Mouse (Mus musculus): Measurements from ENCODE around the gene 1600002K03Rik. TPM values are rescaled to one million over a fixed set of nuclear protein-coding genes. Genes with fewer than 3 reads are reported as not detected.
"Not testable (repeated sequence)": the region's sequence is repeated elsewhere in the genome, so short reads cannot be mapped to it uniquely, and the experiment has no call there.

The 1600002K03Rik gene
- total and polyA plus RNA-seq, 2 experiments = 5.1 to 10.0 TPM

DNA sequence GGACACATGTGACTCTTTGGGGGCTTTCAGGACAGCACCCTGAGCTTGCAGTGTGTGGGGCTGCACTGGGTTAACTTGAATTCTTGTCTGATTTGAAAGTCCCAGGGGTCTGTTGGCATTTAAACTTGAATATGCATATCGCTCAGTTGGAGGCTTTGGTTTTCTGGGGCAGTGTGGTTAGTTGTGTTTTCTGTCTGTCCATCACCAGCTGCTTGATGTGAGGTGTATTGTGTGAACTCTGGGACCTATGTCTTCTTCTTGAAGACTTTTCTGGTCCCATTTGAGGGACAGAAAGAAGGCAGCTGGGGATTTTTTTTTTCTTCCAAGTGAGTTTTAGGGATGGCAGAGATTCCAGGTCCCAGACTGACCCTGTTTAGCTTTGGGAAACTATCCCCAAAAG, 34.5 kb downstream of the 1600002K03Rik start:
- WGBS = 83% methylated on average over 1 of the region's 1 CpGs
- Histone ChIP-seq H3K79me2 (ENCODE audit: control insufficient read depth, insufficient read depth, low read length) (no peaks in the 10 kb centered on the region), H3K27ac (replicated peaks; ENCODE audit: insufficient read depth, low read depth, low read length) (no peak overlapping the region), H3K4me3 (ENCODE audit: insufficient read depth, low read depth, low read length) (no peak overlapping the region), H3K27me3 (ENCODE audit: control insufficient read depth, insufficient read depth, low read length) (no peaks in the 10 kb centered on the region), H3K36me3 (ENCODE audit: control insufficient read depth, insufficient read depth, low read length) (no peaks in the 10 kb centered on the region), H3K9ac (ENCODE audit: low read depth, low read length) (no peak overlapping the region), H3K4me1 (ENCODE audit: control insufficient read depth, insufficient read depth, low read length) (no peaks in the 10 kb centered on the region)
- TF ChIP-seq POLR2A (IDR thresholded peaks at IDR 0.05; ENCODE audit: extremely low read depth, insufficient read depth, low read length) = no peak
- no peak for TF ChIP-seq CTCF (IDR thresholded peaks at IDR 0.05; ENCODE audit: low read depth, low read length)
- DNase-seq (ENCODE audit: extremely low read depth, low read depth, low spot score) = no peak

- H3K27ac ChIP-seq (replicated peaks; ENCODE audit: insufficient read depth, low read depth, low read length) = no peak overlapping the region
- no peak overlapping the region for H3K4me3 ChIP-seq (ENCODE audit: insufficient read depth, low read depth, low read length)
- no peaks in the 10 kb centered on the region for H3K27me3 ChIP-seq (ENCODE audit: control insufficient read depth, insufficient read depth, low read length)
- TF ChIP-seq CTCF (IDR thresholded peaks at IDR 0.05; ENCODE audit: low read depth, low read length) = no peak
- no peak for TF ChIP-seq POLR2A (IDR thresholded peaks at IDR 0.05; ENCODE audit: extremely low read depth, insufficient read depth, low read length)
- H3K9ac ChIP-seq (ENCODE audit: low read depth, low read length) = no peak overlapping the region
- H3K79me2 ChIP-seq (ENCODE audit: control insufficient read depth, insufficient read depth, low read length) = no peaks in the 10 kb centered on the region
- no peaks in the 10 kb centered on the region for H3K36me3 ChIP-seq (ENCODE audit: control insufficient read depth, insufficient read depth, low read length)
- no peak for DNase-seq (ENCODE audit: extremely low read depth, low read depth, low spot score)
- 84% methylated on average over 10 of the region's 10 CpGs for WGBS
- no peaks in the 10 kb centered on the region for H3K4me1 ChIP-seq (ENCODE audit: control insufficient read depth, insufficient read depth, low read length)
Measured at GRCm38 (mm10) chr10:80207676-80208075, 34.9 kb downstream of the 1600002K03Rik start.

GRCm38 (mm10) chr10:80208248-80208647, 35.5 kb downstream of the 1600002K03Rik start:
- TF ChIP-seq POLR2A (IDR thresholded peaks at IDR 0.05; ENCODE audit: extremely low read depth, insufficient read depth, low read length) = no peak
- TF ChIP-seq CTCF (IDR thresholded peaks at IDR 0.05; ENCODE audit: low read depth, low read length) = no peak
- no peak overlapping the region for H3K27ac ChIP-seq (replicated peaks; ENCODE audit: insufficient read depth, low read depth, low read length)
- no peak overlapping the region for H3K9ac ChIP-seq (ENCODE audit: low read depth, low read length)
- H3K79me2 ChIP-seq (ENCODE audit: control insufficient read depth, insufficient read depth, low read length) = no peaks in the 10 kb centered on the region
- H3K4me3 ChIP-seq (ENCODE audit: insufficient read depth, low read depth, low read length) = no peak overlapping the region
- H3K4me1 ChIP-seq (ENCODE audit: control insufficient read depth, insufficient read depth, low read length) = no peaks in the 10 kb centered on the region
- WGBS = 89% methylated on average over 4 of the region's 4 CpGs
- H3K27me3 ChIP-seq (ENCODE audit: control insufficient read depth, insufficient read depth, low read length) = no peaks in the 10 kb centered on the region
- no peak for DNase-seq (ENCODE audit: extremely low read depth, low read depth, low spot score)
- H3K36me3 ChIP-seq (ENCODE audit: control insufficient read depth, insufficient read depth, low read length) = no peaks in the 10 kb centered on the region

- Histone ChIP-seq H3K36me3 (ENCODE audit: control insufficient read depth, insufficient read depth, low read length) (no peaks in the 10 kb centered on the region), H3K4me3 (ENCODE audit: insufficient read depth, low read depth, low read length) (no peak overlapping the region), H3K27ac (replicated peaks; ENCODE audit: insufficient read depth, low read depth, low read length) (no peak overlapping the region), H3K9ac (ENCODE audit: low read depth, low read length) (no peak overlapping the region), H3K4me1 (ENCODE audit: control insufficient read depth, insufficient read depth, low read length) (no peaks in the 10 kb centered on the region), H3K27me3 (ENCODE audit: control insufficient read depth, insufficient read depth, low read length) (no peaks in the 10 kb centered on the region), H3K79me2 (ENCODE audit: control insufficient read depth, insufficient read depth, low read length) (no peaks in the 10 kb centered on the region)
- 53% methylated on average over 24 of the region's 24 CpGs for WGBS
- TF ChIP-seq POLR2A (IDR thresholded peaks at IDR 0.05; ENCODE audit: extremely low read depth, insufficient read depth, low read length) (no peak), CTCF (IDR thresholded peaks at IDR 0.05; ENCODE audit: low read depth, low read length) (no peak)
- DNase-seq (ENCODE audit: extremely low read depth, low read depth, low spot score) = no peak
Measured at GRCm38 (mm10) chr10:80208841-80209371, 36.2 kb downstream of the 1600002K03Rik start.

GRCm38 (mm10) chr10:80211547-80212103, 38.9 kb downstream of the 1600002K03Rik start:
- not testable (repeated sequence) for H3K79me2 ChIP-seq (ENCODE audit: control insufficient read depth, insufficient read depth, low read length); H3K36me3 ChIP-seq (ENCODE audit: control insufficient read depth, insufficient read depth, low read length); H3K9ac ChIP-seq (ENCODE audit: low read depth, low read length); H3K27me3 ChIP-seq (ENCODE audit: control insufficient read depth, insufficient read depth, low read length); DNase-seq (ENCODE audit: extremely low read depth, low read depth, low spot score); H3K4me3 ChIP-seq (ENCODE audit: insufficient read depth, low read depth, low read length); H3K4me1 ChIP-seq (ENCODE audit: control insufficient read depth, insufficient read depth, low read length); H3K27ac ChIP-seq (replicated peaks; ENCODE audit: insufficient read depth, low read depth, low read length)
- WGBS = 84% methylated on average over 7 of the region's 7 CpGs

DNA sequence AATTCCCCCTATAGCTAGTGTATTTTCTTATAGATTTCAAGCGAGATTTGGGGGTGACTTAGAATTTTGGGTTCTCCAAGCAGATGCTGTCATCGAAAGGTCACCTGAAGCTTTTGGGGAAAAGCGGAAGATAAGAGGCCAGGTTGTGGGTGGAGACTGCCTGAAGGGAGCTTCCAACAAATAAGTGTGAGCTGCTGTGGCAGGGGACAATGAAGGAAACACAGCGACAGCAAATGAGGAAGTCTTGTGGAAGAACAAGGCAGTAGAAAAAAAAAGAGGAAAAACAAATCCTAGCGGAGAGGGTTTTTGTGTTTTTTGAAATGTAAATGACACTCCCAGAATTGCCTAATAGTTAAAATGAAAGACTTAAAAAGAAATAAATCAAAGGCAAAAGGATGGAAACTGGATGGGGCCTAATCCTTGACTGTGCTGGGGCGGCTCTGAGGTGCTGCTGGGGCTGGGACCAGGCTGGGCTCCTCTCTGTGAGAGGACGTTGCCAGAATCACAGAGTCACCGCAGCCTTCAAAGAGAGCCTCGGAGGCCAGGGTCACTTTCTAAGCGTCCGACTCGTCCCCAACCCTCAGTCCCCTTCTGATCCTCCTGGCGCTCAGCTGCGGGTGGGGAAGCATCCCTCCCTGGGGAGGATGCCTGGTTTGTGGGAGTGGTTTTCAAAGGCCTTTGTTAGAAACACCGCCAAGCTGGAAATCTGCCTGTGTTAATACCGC, 42.5 kb downstream of the 1600002K03Rik start:
- Histone ChIP-seq H3K27ac (replicated peaks; ENCODE audit: insufficient read depth, low read depth, low read length) (no peak overlapping the region), H3K9ac (ENCODE audit: low read depth, low read length) (no peak overlapping the region), H3K27me3 (ENCODE audit: control insufficient read depth, insufficient read depth, low read length) (no peaks in the 10 kb centered on the region), H3K36me3 (ENCODE audit: control insufficient read depth, insufficient read depth, low read length) (no peaks in the 10 kb centered on the region), H3K4me3 (ENCODE audit: insufficient read depth, low read depth, low read length) (no peak overlapping the region), H3K4me1 (ENCODE audit: control insufficient read depth, insufficient read depth, low read length) (no peaks in the 10 kb centered on the region), H3K79me2 (ENCODE audit: control insufficient read depth, insufficient read depth, low read length) (no peaks in the 10 kb centered on the region)
- DNase-seq (ENCODE audit: extremely low read depth, low read depth, low spot score) = no peak
- 59% methylated on average over 16 of the region's 16 CpGs for WGBS
- no peak for TF ChIP-seq CTCF (IDR thresholded peaks at IDR 0.05; ENCODE audit: low read depth, low read length)

Data from liver, adult 2 months (tissue).